10 mouse cellular contexts compared by ENCODE assay signal in the genomic region with DNA sequence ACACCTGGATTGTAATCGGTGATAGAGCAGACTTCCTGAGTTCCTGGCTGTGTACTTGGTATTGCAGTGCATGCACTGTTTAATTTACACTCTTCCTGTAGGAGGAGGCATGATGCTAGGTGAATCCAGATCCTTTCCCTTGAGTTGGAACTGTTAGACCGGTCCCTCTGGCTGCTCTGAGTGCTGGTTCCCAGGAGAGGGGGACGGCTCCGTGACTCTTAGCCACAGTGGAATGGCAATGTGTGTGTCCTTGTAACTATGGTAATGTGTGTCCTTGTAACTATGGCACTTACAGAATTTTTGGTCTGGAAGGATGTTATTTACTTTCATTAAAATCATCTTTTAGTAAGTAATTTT. TPM values are rescaled to one million over a fixed set of nuclear protein-coding genes. Genes with fewer than 3 reads are reported as not detected.
A peak's percentile ranks its signal among the peaks of the same experiment; 100 is the strongest.
DNase-seq lines count a peak whose midpoint lies in the region; ATAC-seq lines count a peak whose summit lies in the region.
"Had no signal": no experiment of that assay in that cellular context is flagged by ENCODE, and none has a peak within 500 bp of the region (broad histone marks: within the 10 kb centered on the region; RNA-seq: fewer than 3 reads in every experiment).

No protein-coding gene starts in this region.

- no peak overlapping the region for H3K9ac ChIP-seq in intestine, embryonic 16.5 days (ENCODE audit: low read depth, low read length)
- no peak overlapping the region for H3K9ac ChIP-seq in intestine, embryonic 15.5 days
- no peak overlapping the region for H3K9ac ChIP-seq in embryonic facial prominence, embryonic 12.5 days

- no peak overlapping the region for H3K4me2 ChIP-seq in intestine, embryonic 16.5 days (ENCODE audit: low read depth, low read length)
- no peak overlapping the region for H3K4me2 ChIP-seq in intestine, embryonic 15.5 days (replicated peaks)
- no peak overlapping the region for H3K4me2 ChIP-seq in embryonic facial prominence, embryonic 12.5 days (replicated peaks)

- peaks cover 21% of the 10 kb centered on the region for H3K4me1 ChIP-seq in intestine, embryonic 16.5 days (ENCODE audit: control insufficient read depth, insufficient read depth, low read length)
- peaks cover 6% of the 10 kb centered on the region; the same call in 1 of the 2 replicates for H3K4me1 ChIP-seq in intestine, embryonic 15.5 days (replicated peaks)
- H3K4me1 ChIP-seq in embryonic facial prominence, embryonic 12.5 days = peaks cover 20% of the 10 kb centered on the region

- peak; percentile 12 for DNase-seq in forelimb bud, embryonic 11.5 days (ENCODE audit: low read depth, low spot score)
- no peak for DNase-seq in B cell, adult 2 months
- no peak for DNase-seq in gastrocnemius, postnatal 25 days
- DNase-seq in spleen, postnatal 14 days (ENCODE audit: low spot score in 2 of 2) = no peak
- DNase-seq: cerebellum, adult 2 months; gastrocnemius, postnatal 10 days had no signal

- H3K27ac ChIP-seq in intestine, embryonic 16.5 days (ENCODE audit: low read length) = peak overlapping the region; percentile 34; the same call in 1 of the 2 replicates
- H3K27ac ChIP-seq in intestine, embryonic 15.5 days = no peak overlapping the region
- peak overlapping the region; percentile 37 for H3K27ac ChIP-seq in embryonic facial prominence, embryonic 12.5 days

- ATAC-seq in intestine, embryonic 16.5 days = no peak
- ATAC-seq in intestine, embryonic 15.5 days = no peak
- ATAC-seq in embryonic facial prominence, embryonic 12.5 days (ENCODE audit: insufficient number of reproducible peaks, insufficient read depth, low FRiP score, low TSS enrichment) = 0 out of 2 replicates have a peak, but pooled peaks have one; percentile 2
- ATAC-seq in megakaryocyte, adult 5-6 weeks (ENCODE audit: poor library complexity, severe bottlenecking) = peak; percentile 16

- H3K27me3 ChIP-seq in intestine, embryonic 16.5 days (replicated peaks; ENCODE audit: control insufficient read depth, insufficient read depth, low read length) = no peaks in the 10 kb centered on the region
- no peaks in the 10 kb centered on the region for H3K27me3 ChIP-seq in intestine, embryonic 15.5 days (replicated peaks)
- no peaks in the 10 kb centered on the region for H3K27me3 ChIP-seq in embryonic facial prominence, embryonic 12.5 days

- no peak overlapping the region for H3K4me3 ChIP-seq in intestine, embryonic 16.5 days (ENCODE audit: low read length)
- H3K4me3 ChIP-seq in intestine, embryonic 15.5 days (replicated peaks) = no peak overlapping the region
- no peak overlapping the region for H3K4me3 ChIP-seq in embryonic facial prominence, embryonic 12.5 days

- WGBS in intestine, embryonic 16.5 days = 49% methylated on average over 4 of the region's 4 CpGs
- WGBS in intestine, embryonic 15.5 days = 52% methylated on average over 4 of the region's 4 CpGs
- 22% methylated on average over 4 of the region's 4 CpGs for WGBS in embryonic facial prominence, embryonic 12.5 days

- no peaks in the 10 kb centered on the region for H3K9me3 ChIP-seq in intestine, embryonic 16.5 days (ENCODE audit: control insufficient read depth, low read length)
- H3K9me3 ChIP-seq in intestine, embryonic 15.5 days = no peaks in the 10 kb centered on the region
- H3K9me3 ChIP-seq in embryonic facial prominence, embryonic 12.5 days = no peaks in the 10 kb centered on the region

- no peaks in the 10 kb centered on the region for H3K36me3 ChIP-seq in intestine, embryonic 16.5 days (ENCODE audit: control insufficient read depth, insufficient read depth, low read length)
- H3K36me3 ChIP-seq in intestine, embryonic 15.5 days = no peaks in the 10 kb centered on the region
- H3K36me3 ChIP-seq in embryonic facial prominence, embryonic 12.5 days = no peaks in the 10 kb centered on the region

RNA-seq across cellular contexts. Expression of a gene that starts 55.7 kb away (rescaled TPM):
- polyA plus RNA-seq in intestine, embryonic 16.5 days (2015; fragmentation: Nextera tagmentation; extraction: Ambion mirVana) = 189 and 203 TPM in 2 replicates
- 211 and 224 TPM in 2 replicates for polyA plus RNA-seq in intestine, embryonic 15.5 days (2015; fragmentation: Nextera tagmentation; extraction: Ambion mirVana)
- polyA plus RNA-seq in embryonic facial prominence, embryonic 12.5 days (2016; fragmentation: Nextera tagmentation; extraction: Ambion mirVana) = 268 TPM in 2 replicates
- 118 and 157 TPM in 2 replicates for total RNA-seq in megakaryocyte, adult 5-6 weeks (2015)
- total RNA-seq in megakaryocyte, adult 5-6 weeks (2017) = 158 and 182 TPM in 2 replicates
- total RNA-seq in gastrocnemius, postnatal 25 days (2021) = 100 to 1,000 TPM; 132 to 135 TPM

Comparison
In these comparisons a context has a peak if more than half of its experiments do, and no peak if none do; other contexts are left out.
1. ATAC-seq: peak in embryonic facial prominence, embryonic 12.5 days (single experiment) and megakaryocyte, adult 5-6 weeks (single experiment); none in intestine, embryonic 16.5 days (single experiment) and intestine, embryonic 15.5 days (single experiment).